8 mouse cellular contexts compared by ENCODE assay signal in the genomic region with DNA sequence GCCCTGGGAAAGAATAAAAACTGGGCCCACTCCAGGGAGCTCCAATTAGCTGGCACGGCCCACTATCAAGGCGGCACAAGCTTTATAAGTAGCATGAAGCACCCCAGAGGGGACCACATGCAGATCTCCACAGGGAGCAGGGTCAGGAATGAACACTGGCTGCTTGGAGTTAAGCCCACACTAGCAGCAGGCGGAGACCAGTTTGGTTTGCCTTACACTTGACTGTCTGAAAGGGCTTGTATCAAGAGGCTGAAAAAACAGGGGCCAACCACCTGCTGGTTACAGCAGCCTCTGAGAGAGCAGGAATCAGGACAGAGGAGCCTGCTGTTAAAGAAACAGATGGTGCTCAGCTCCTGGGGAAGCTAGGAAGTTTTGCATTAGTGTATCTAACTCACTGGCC. TPM values are rescaled to one million over a fixed set of nuclear protein-coding genes. Genes with fewer than 3 reads are reported as not detected.
DNase-seq lines count a peak whose midpoint lies in the region; ATAC-seq lines count a peak whose summit lies in the region.

No protein-coding gene starts in this region.

- H3K4me1 ChIP-seq in lung, embryonic 15.5 days, result peaks cover 100% of the 10 kb centered on the region
- peaks cover 94% of the 10 kb centered on the region for H3K4me1 ChIP-seq in stomach, embryonic 16.5 days (ENCODE audit: control insufficient read depth, insufficient read depth, low read length)
- peaks cover 69% of the 10 kb centered on the region for H3K4me1 ChIP-seq in liver, embryonic 12.5 days

- 33% methylated on average over 3 of the region's 3 CpGs for WGBS in lung, embryonic 15.5 days
- WGBS in stomach, embryonic 16.5 days, result 37% methylated on average over 3 of the region's 3 CpGs
- WGBS in liver, embryonic 12.5 days (ENCODE audit: insufficient replicate concordance), result 70% methylated on average over 3 of the region's 3 CpGs

- no peaks in the 10 kb centered on the region for H3K27me3 ChIP-seq in lung, embryonic 15.5 days
- no peaks in the 10 kb centered on the region for H3K27me3 ChIP-seq in stomach, embryonic 16.5 days (ENCODE audit: control insufficient read depth, insufficient read depth, low read length)
- no peaks in the 10 kb centered on the region for H3K27me3 ChIP-seq in liver, embryonic 12.5 days (replicated peaks)

- H3K9ac ChIP-seq in lung, embryonic 15.5 days, result 0 out of 2 replicates have a peak overlapping the region, but pooled peaks have one; percentile 28
- no peak overlapping the region for H3K9ac ChIP-seq in stomach, embryonic 16.5 days (ENCODE audit: low read length)
- H3K9ac ChIP-seq in liver, embryonic 12.5 days, result no peak overlapping the region

- DNase-seq in cerebellum, adult 11-12 months, result peak; percentile 40
- DNase-seq in cerebellum, adult 8-10 months, result no peak
- peak; percentile 38 for DNase-seq in cerebellum, adult 9-11 months
- peak; percentile 66 for DNase-seq in heart, postnatal 10 days
- no peak for DNase-seq in spleen, postnatal 10 days (ENCODE audit: low spot score in 2 of 2)

- ATAC-seq in lung, embryonic 15.5 days (ENCODE audit: borderline replicate concordance, extremely low read depth, low FRiP score, low TSS enrichment), result no peak
- ATAC-seq in stomach, embryonic 16.5 days (ENCODE audit: insufficient read depth, low FRiP score), result no peak
- no peak for ATAC-seq in liver, embryonic 12.5 days

- H3K4me2 ChIP-seq in lung, embryonic 15.5 days, result no peak overlapping the region
- no peak overlapping the region for H3K4me2 ChIP-seq in stomach, embryonic 16.5 days (ENCODE audit: low read depth, low read length)
- H3K4me2 ChIP-seq in liver, embryonic 12.5 days, result no peak overlapping the region

- peak overlapping the region; percentile 95 for H3K27ac ChIP-seq in lung, embryonic 15.5 days
- H3K27ac ChIP-seq in stomach, embryonic 16.5 days (ENCODE audit: low read length), result peak overlapping the region; percentile 97
- H3K27ac ChIP-seq in liver, embryonic 12.5 days, result no peak overlapping the region

- intact Hi-C loops in heart, postnatal 10 days (cut with DNase I), result loop anchor here (2.0 kb wide), 1 partner anchor 29 kb away; no protein-coding TSS in a partner anchor

- no peak overlapping the region for H3K4me3 ChIP-seq in lung, embryonic 15.5 days
- H3K4me3 ChIP-seq in stomach, embryonic 16.5 days (replicated peaks; ENCODE audit: low read length), result no peak overlapping the region
- H3K4me3 ChIP-seq in liver, embryonic 12.5 days, result no peak overlapping the region

- H3K9me3 ChIP-seq in lung, embryonic 15.5 days, result no peaks in the 10 kb centered on the region
- no peaks in the 10 kb centered on the region for H3K9me3 ChIP-seq in stomach, embryonic 16.5 days (replicated peaks; ENCODE audit: control insufficient read depth, low read length)
- H3K9me3 ChIP-seq in liver, embryonic 12.5 days (replicated peaks), result no peaks in the 10 kb centered on the region

- no peaks in the 10 kb centered on the region for H3K36me3 ChIP-seq in lung, embryonic 15.5 days
- no peaks in the 10 kb centered on the region for H3K36me3 ChIP-seq in stomach, embryonic 16.5 days (ENCODE audit: control insufficient read depth, insufficient read depth, low read length)
- no peaks in the 10 kb centered on the region for H3K36me3 ChIP-seq in liver, embryonic 12.5 days

RNA-seq across cellular contexts. Expression of gene Actn1, which starts 32.3 kb away (rescaled TPM):
- 10 to 100 TPM; 70.7 to 71.9 TPM for total RNA-seq in heart, postnatal 10 days (2021)
- 53.4 and 57.3 TPM in 2 replicates for polyA plus RNA-seq in lung, embryonic 15.5 days (2015; fragmentation: Nextera tagmentation; extraction: Ambion mirVana)
- polyA plus RNA-seq in stomach, embryonic 16.5 days (2015; fragmentation: Nextera tagmentation; extraction: Ambion mirVana), result 51.2 and 52.7 TPM in 2 replicates
- 15.6 and 15.9 TPM in 2 replicates for polyA plus RNA-seq in liver, embryonic 12.5 days (2016; fragmentation: Nextera tagmentation; extraction: Ambion mirVana)

Comparison
In these comparisons a context has a peak if more than half of its experiments do, and no peak if none do; other contexts are left out.
1. DNase-seq: peak in cerebellum, adult 11-12 months (single experiment), cerebellum, adult 9-11 months (single experiment) and heart, postnatal 10 days (2 of 2); none in cerebellum, adult 8-10 months (single experiment) and spleen, postnatal 10 days (0 of 2).